Comparison of ENCODE assay signal across 33 mouse cellular contexts in genomic region chr3:101878136-101878535, GRCm38 (mm10). TPM values are rescaled to one million over a fixed set of nuclear protein-coding genes. Genes with fewer than 3 reads are reported as not detected.
A peak's percentile ranks its signal among the peaks of the same experiment; 100 is the strongest.
DNase-seq lines count a peak whose midpoint lies in the region; ATAC-seq and TF ChIP-seq lines count a peak whose summit lies in the region.
"Had no signal": no experiment of that assay in that cellular context is flagged by ENCODE, and none has a peak within 500 bp of the region (broad histone marks: within the 10 kb centered on the region; RNA-seq: fewer than 3 reads in every experiment).

No protein-coding gene starts in this region.

- H3K36me3 ChIP-seq in kidney, embryonic 15.5 days = 0 out of 2 replicates have a peak, but pooled peaks cover 9% of the 10 kb centered on the region
- H3K36me3 ChIP-seq in kidney, adult 2 months (ENCODE audit: control insufficient read depth, insufficient read depth, low read length) = no peaks in the 10 kb centered on the region; the same call in 1 of the 2 replicates
- no peaks in the 10 kb centered on the region; the same call in 1 of the 2 replicates for H3K36me3 ChIP-seq in embryonic facial prominence, embryonic 10.5 days (replicated peaks)
- H3K36me3 ChIP-seq: intestine, embryonic 15.5 days; liver, embryonic 12.5 days had no signal

- no peak for TF ChIP-seq CTCF in kidney, adult 2 months (conservative IDR thresholded peaks at IDR 0.05; ENCODE audit: insufficient read depth, insufficient read length, low read depth, low read length)

- H3K4me1 ChIP-seq in kidney, embryonic 15.5 days = peaks cover 16% of the 10 kb centered on the region
- H3K4me1 ChIP-seq in kidney, adult 2 months (ENCODE audit: control insufficient read depth, insufficient read depth, low read length) = no peaks in the 10 kb centered on the region
- peaks cover 27% of the 10 kb centered on the region for H3K4me1 ChIP-seq in embryonic facial prominence, embryonic 10.5 days
- H3K4me1 ChIP-seq: embryonic facial prominence, embryonic 13.5 days; intestine, embryonic 15.5 days; liver, embryonic 12.5 days had no signal

- no peak overlapping the region for H3K4me3 ChIP-seq in kidney, embryonic 15.5 days (replicated peaks)
- H3K4me3 ChIP-seq in kidney, adult 2 months (ENCODE audit: insufficient read depth, low read depth, low read length) = no peak overlapping the region
- no peak overlapping the region for H3K4me3 ChIP-seq in embryonic facial prominence, embryonic 10.5 days
- H3K4me3 ChIP-seq: embryonic facial prominence, embryonic 13.5 days; erythroblast, embryonic 14.5 days; forebrain, embryonic 12.5 days; intestine, embryonic 15.5 days; liver, embryonic 12.5 days; midbrain, embryonic 12.5 days; myocyte; neural tube, embryonic 13.5 days had no signal

- 53% methylated on average over 5 of the region's 5 CpGs for WGBS in kidney, embryonic 15.5 days
- 85% methylated on average over 5 of the region's 5 CpGs for WGBS in kidney, adult 2 months
- 27% methylated on average over 5 of the region's 5 CpGs for WGBS in embryonic facial prominence, embryonic 10.5 days

- H3K27me3 ChIP-seq in kidney, embryonic 15.5 days = no peaks in the 10 kb centered on the region
- no peaks in the 10 kb centered on the region for H3K27me3 ChIP-seq in kidney, adult 2 months (replicated peaks; ENCODE audit: control insufficient read depth, insufficient read depth, low read length)
- no peaks in the 10 kb centered on the region; the same call in 1 of the 2 replicates for H3K27me3 ChIP-seq in embryonic facial prominence, embryonic 10.5 days (replicated peaks; ENCODE audit: low read depth, poor library complexity, severe bottlenecking)
- H3K27me3 ChIP-seq: embryonic facial prominence, embryonic 13.5 days; forebrain, embryonic 12.5 days; intestine, embryonic 15.5 days; liver, embryonic 12.5 days; neural tube, embryonic 13.5 days had no signal

- TF ChIP-seq POLR2A in kidney, adult 2 months (IDR thresholded peaks at IDR 0.05; ENCODE audit: low read depth, low read length) = no peak

- H3K9me3 ChIP-seq in kidney, embryonic 15.5 days (replicated peaks) = no peaks in the 10 kb centered on the region
- H3K9me3 ChIP-seq in embryonic facial prominence, embryonic 10.5 days = no peaks in the 10 kb centered on the region
- H3K9me3 ChIP-seq: embryonic facial prominence, embryonic 13.5 days; forebrain, embryonic 12.5 days; intestine, embryonic 15.5 days; liver, embryonic 12.5 days; midbrain, embryonic 12.5 days; neural tube, embryonic 13.5 days had no signal

- ATAC-seq in kidney, embryonic 15.5 days (replicated peaks; ENCODE audit: low FRiP score) = no peak
- ATAC-seq: CD4-positive, CD25-positive, alpha-beta regulatory T cell, adult 4 months; hindbrain, postnatal 0 days; intestine, embryonic 15.5 days; liver, embryonic 12.5 days; liver, postnatal 0 days had no signal

- H3K4me2 ChIP-seq in kidney, embryonic 15.5 days = no peak overlapping the region
- H3K4me2 ChIP-seq: embryonic facial prominence, embryonic 13.5 days; forebrain, embryonic 12.5 days; heart, embryonic 11.5 days; intestine, embryonic 15.5 days; liver, embryonic 12.5 days; midbrain, embryonic 12.5 days; neural tube, embryonic 13.5 days had no signal

- H3K27ac ChIP-seq in kidney, embryonic 15.5 days = peak overlapping the region; percentile 29; the same call in 1 of the 2 replicates
- H3K27ac ChIP-seq in kidney, adult 2 months (ENCODE audit: insufficient read depth, low read depth, low read length) = no peak overlapping the region
- H3K27ac ChIP-seq in embryonic facial prominence, embryonic 10.5 days (replicated peaks) = peak overlapping the region; percentile 40; the same call in 1 of the 2 replicates
- H3K27ac ChIP-seq: embryonic facial prominence, embryonic 13.5 days; forebrain, embryonic 12.5 days; hindbrain, postnatal 0 days; intestine, embryonic 15.5 days; kidney, postnatal 0 days; liver, embryonic 12.5 days; midbrain, embryonic 12.5 days; neural tube, embryonic 13.5 days had no signal

- no peak overlapping the region for H3K9ac ChIP-seq in kidney, embryonic 15.5 days
- H3K9ac ChIP-seq: embryonic facial prominence, embryonic 13.5 days; forebrain, embryonic 12.5 days; intestine, embryonic 15.5 days; liver, embryonic 12.5 days; liver, postnatal 0 days; midbrain, embryonic 12.5 days; neural tube, embryonic 13.5 days had no signal

- DNase-seq in heart, adult 11 months = peak; percentile 45
- DNase-seq in heart, adult 18-20 months = no peak
- no peak for DNase-seq in kidney, adult 2 months
- DNase-seq in embryonic facial prominence, embryonic 10.5 days (ENCODE audit: low spot score) = no peak
- DNase-seq in mesoderm, embryonic 11.5 days (ENCODE audit: low read depth, low spot score) = peak; percentile 56
- DNase-seq in cerebellum, postnatal 36 days = no peak
- DNase-seq: adrenal gland, postnatal 25 days; cerebellum, adult 11-12 months; cerebellum, adult 9-11 months; gastrocnemius, postnatal 10 days; heart, postnatal 4 days; kidney, postnatal 4 days; left cerebral cortex, postnatal 4 days; liver, postnatal 0 days; lung, postnatal 36 days; thymus, postnatal 14 days had no signal

RNA-seq across cellular contexts. Expression of gene Mab21l3, which starts 29.4 kb away (rescaled TPM):
- total RNA-seq in heart, adult 18-20 months (2021) = under 1 TPM in 1 of 2 experiments, not detected in 1; 0.13 TPM
- polyA plus RNA-seq in kidney, embryonic 15.5 days (2015; fragmentation: Nextera tagmentation; extraction: Ambion mirVana) = 0.73 TPM in 2 replicates
- 1.8 TPM in 2 replicates for polyA plus RNA-seq in kidney, adult 2 months (2012; rRNA removed)
- polyA plus RNA-seq in embryonic facial prominence, embryonic 10.5 days (2016; fragmentation: Nextera tagmentation; extraction: Ambion mirVana) = 0.67 and 0.85 TPM in 2 replicates
- total RNA-seq: common myeloid progenitor, adult 5-6 weeks; layer of hippocampus, adult 8-10 months; megakaryocyte, adult 5-6 weeks had no signal
- polyA plus RNA-seq: CD4-positive, CD25-positive, alpha-beta regulatory T cell, adult 4 months; erythroblast, embryonic 14.5 days; liver, postnatal 0 days; midbrain, postnatal 0 days had no signal

RNA-seq across cellular contexts. Expression of gene Slc22a15, which starts 46.1 kb away (rescaled TPM):
- total RNA-seq in heart, adult 18-20 months (2021) = 1 to 10 TPM; 1.4 to 2.9 TPM
- 3.1 and 3.9 TPM in 2 replicates for polyA plus RNA-seq in kidney, embryonic 15.5 days (2015; fragmentation: Nextera tagmentation; extraction: Ambion mirVana)
- polyA plus RNA-seq in kidney, adult 2 months (2012; rRNA removed) = 2.4 and 2.7 TPM in 2 replicates
- polyA plus RNA-seq in embryonic facial prominence, embryonic 10.5 days (2016; fragmentation: Nextera tagmentation; extraction: Ambion mirVana) = 3.4 and 4.6 TPM in 2 replicates
- polyA plus RNA-seq: erythroblast, embryonic 14.5 days had no signal

Comparison
In these comparisons a context has a peak if more than half of its experiments do, and no peak if none do; other contexts are left out.
1. DNase-seq: peak in heart, adult 11 months (single experiment) and mesoderm, embryonic 11.5 days (single experiment); none in heart, adult 18-20 months (0 of 2), kidney, adult 2 months (single experiment), embryonic facial prominence, embryonic 10.5 days (single experiment) and cerebellum, postnatal 36 days (0 of 2).